8 mouse cellular contexts compared by ENCODE assay signal in genomic region chr11:6292116-6292987, GRCm38 (mm10). TPM values are rescaled to one million over a fixed set of nuclear protein-coding genes. Genes with fewer than 3 reads are reported as not detected.
A peak's percentile ranks its signal among the peaks of the same experiment; 100 is the strongest.
DNase-seq lines count a peak whose midpoint lies in the region; ATAC-seq and TF ChIP-seq lines count a peak whose summit lies in the region.

No protein-coding gene starts in this region.

- peak; percentile 51 for ATAC-seq in embryonic facial prominence, embryonic 14.5 days (ENCODE audit: low read depth)
- peak; percentile 23 for ATAC-seq in heart, embryonic 12.5 days (ENCODE audit: insufficient number of reproducible peaks, low FRiP score)
- peak; percentile 75 for ATAC-seq in liver, postnatal 0 days
- ATAC-seq in neutrophil, adult 5-6 weeks (ENCODE audit: extremely low read depth, insufficient number of reproducible peaks, low FRiP score, poor library complexity, severe bottlenecking) = peak; percentile 54

- peak overlapping the region; percentile 80 for H3K4me2 ChIP-seq in embryonic facial prominence, embryonic 14.5 days (ENCODE audit: low read depth, low read length)
- H3K4me2 ChIP-seq in heart, embryonic 12.5 days = peak overlapping the region; percentile 68
- peak overlapping the region; percentile 81 for H3K4me2 ChIP-seq in liver, postnatal 0 days (ENCODE audit: low read depth, low read length)

- peak overlapping the region; percentile 81 for H3K9ac ChIP-seq in embryonic facial prominence, embryonic 14.5 days (ENCODE audit: low read depth, low read length)
- H3K9ac ChIP-seq in heart, embryonic 12.5 days = peak overlapping the region; percentile 89
- H3K9ac ChIP-seq in liver, postnatal 0 days (replicated peaks) = peak overlapping the region; percentile 82

- peak overlapping the region; percentile 86 for H3K4me3 ChIP-seq in embryonic facial prominence, embryonic 14.5 days (ENCODE audit: low read depth, low read length)
- H3K4me3 ChIP-seq in heart, embryonic 12.5 days = peak overlapping the region; percentile 83
- peak overlapping the region; percentile 70 for H3K4me3 ChIP-seq in liver, postnatal 0 days (ENCODE audit: low read depth, low read length)

- 17% methylated on average over 33 of the region's 33 CpGs for WGBS in embryonic facial prominence, embryonic 14.5 days
- 9% methylated on average over 33 of the region's 33 CpGs for WGBS in heart, embryonic 12.5 days
- WGBS in liver, postnatal 0 days (ENCODE audit: insufficient replicate concordance) = 13% methylated on average over 33 of the region's 33 CpGs

- DNase-seq in CD4-positive helper T cell, adult 2 months (ENCODE audit: low read depth, low spot score) = peak; percentile 92
- DNase-seq in T-cell, adult 2 months (ENCODE audit: low spot score) = peak; percentile 91
- peak; percentile 88 for DNase-seq in embryonic facial prominence, embryonic 14.5 days (ENCODE audit: low spot score)
- peak; percentile 67 for DNase-seq in kidney, postnatal 10 days
- no peak for DNase-seq in liver, postnatal 0 days
- peak; percentile 80 for DNase-seq in yolk sac, embryonic 10.5 days (ENCODE audit: low spot score)

- H3K9me3 ChIP-seq in embryonic facial prominence, embryonic 14.5 days (ENCODE audit: control insufficient read depth, low read length) = no peaks in the 10 kb centered on the region
- H3K9me3 ChIP-seq in heart, embryonic 12.5 days (replicated peaks) = no peaks in the 10 kb centered on the region
- no peaks in the 10 kb centered on the region for H3K9me3 ChIP-seq in liver, postnatal 0 days (ENCODE audit: low read length)

- peak overlapping the region; percentile 91; the same call in 1 of the 2 replicates for H3K27ac ChIP-seq in embryonic facial prominence, embryonic 14.5 days (replicated peaks; ENCODE audit: low read depth, low read length)
- peak overlapping the region; percentile 94 for H3K27ac ChIP-seq in heart, embryonic 12.5 days (ENCODE audit: poor library complexity, severe bottlenecking)
- H3K27ac ChIP-seq in liver, postnatal 0 days (ENCODE audit: low read depth) = peak overlapping the region; percentile 98

- no peak; the same call in 1 of the 2 replicates for TF ChIP-seq EP300 in liver, postnatal 0 days (IDR thresholded peaks at IDR 0.05; ENCODE audit: low read depth)

- TF ChIP-seq CTCF in liver, postnatal 0 days (IDR thresholded peaks at IDR 0.05; ENCODE audit: low read depth) = peak; percentile 58

- peaks cover 4% of the 10 kb centered on the region; the same call in 1 of the 2 replicates for H3K4me1 ChIP-seq in embryonic facial prominence, embryonic 14.5 days (ENCODE audit: control insufficient read depth, insufficient read depth, low read length)
- H3K4me1 ChIP-seq in heart, embryonic 12.5 days (replicated peaks) = peaks cover 14% of the 10 kb centered on the region
- H3K4me1 ChIP-seq in liver, postnatal 0 days (ENCODE audit: insufficient read depth) = peaks cover 38% of the 10 kb centered on the region

- H3K27me3 ChIP-seq in embryonic facial prominence, embryonic 14.5 days (replicated peaks; ENCODE audit: control insufficient read depth, insufficient read depth, low read length) = no peaks in the 10 kb centered on the region
- H3K27me3 ChIP-seq in heart, embryonic 12.5 days (replicated peaks) = no peaks in the 10 kb centered on the region
- no peaks in the 10 kb centered on the region for H3K27me3 ChIP-seq in liver, postnatal 0 days (ENCODE audit: insufficient read depth, low read length)

- peaks cover 6% of the 10 kb centered on the region for H3K36me3 ChIP-seq in embryonic facial prominence, embryonic 14.5 days (ENCODE audit: control insufficient read depth, insufficient read depth, low read length)
- H3K36me3 ChIP-seq in heart, embryonic 12.5 days = peaks cover 9% of the 10 kb centered on the region
- H3K36me3 ChIP-seq in liver, postnatal 0 days (replicated peaks; ENCODE audit: insufficient read depth, low read length) = peaks cover 7% of the 10 kb centered on the region

RNA-seq across cellular contexts. Expression of gene Ogdh, which starts 0.9 kb away (rescaled TPM):
- polyA plus RNA-seq in embryonic facial prominence, embryonic 14.5 days (2014; fragmentation: Nextera tagmentation; extraction: Ambion mirVana) = 92.5 and 93.8 TPM in 2 replicates
- 284 and 289 TPM in 2 replicates for polyA plus RNA-seq in heart, embryonic 12.5 days (2016; fragmentation: Nextera tagmentation; extraction: Ambion mirVana)
- polyA plus RNA-seq in liver, postnatal 0 days (2015; fragmentation: Nextera tagmentation; extraction: Ambion mirVana) = 48.0 and 50.1 TPM in 2 replicates
- 97.5 and 110 TPM in 2 replicates for total RNA-seq in neutrophil, adult 5-6 weeks (2017)

RNA-seq across cellular contexts. Expression of gene Tmed4, which starts 17.7 kb away (rescaled TPM):
- polyA plus RNA-seq in embryonic facial prominence, embryonic 14.5 days (2014; fragmentation: Nextera tagmentation; extraction: Ambion mirVana) = 109 and 117 TPM in 2 replicates
- polyA plus RNA-seq in heart, embryonic 12.5 days (2016; fragmentation: Nextera tagmentation; extraction: Ambion mirVana) = 85.4 and 87.9 TPM in 2 replicates
- polyA plus RNA-seq in liver, postnatal 0 days (2015; fragmentation: Nextera tagmentation; extraction: Ambion mirVana) = 83.4 and 91.5 TPM in 2 replicates
- 28.6 and 39.8 TPM in 2 replicates for total RNA-seq in neutrophil, adult 5-6 weeks (2017)

RNA-seq across cellular contexts. Expression of gene Ddx56, which starts 24.8 kb away (rescaled TPM):
- 79.6 and 89.9 TPM in 2 replicates for polyA plus RNA-seq in embryonic facial prominence, embryonic 14.5 days (2014; fragmentation: Nextera tagmentation; extraction: Ambion mirVana)
- polyA plus RNA-seq in heart, embryonic 12.5 days (2016; fragmentation: Nextera tagmentation; extraction: Ambion mirVana) = 64.2 and 67.1 TPM in 2 replicates
- polyA plus RNA-seq in liver, postnatal 0 days (2015; fragmentation: Nextera tagmentation; extraction: Ambion mirVana) = 32.5 and 33.8 TPM in 2 replicates
- total RNA-seq in neutrophil, adult 5-6 weeks (2017) = 15.7 and 21.4 TPM in 2 replicates

Comparison
In these comparisons a context has a peak if more than half of its experiments do, and no peak if none do; other contexts are left out.
1. ATAC-seq: peak in every context shown above with its lines; median percentile 75 in liver, postnatal 0 days; 54 in neutrophil, adult 5-6 weeks; 51 in embryonic facial prominence, embryonic 14.5 days; 23 in heart, embryonic 12.5 days.